Mouse (Mus musculus) central nervous system, embryonic 11.5 days (tissue): ENCODE measurements around the gene Gm3512. TPM values are rescaled to one million over a fixed set of nuclear protein-coding genes. Genes with fewer than 3 reads are reported as not detected.

ENCODE experiments used
- polyA plus RNA-seq: library from polyadenylated mRNA; depleted of rRNA; stranded (reverse); fragments of >200 nt; gene quantifications from 2 replicates; pipeline ENCODE4 v1.2.3, GENCODE M21; 2012; rRNA removed

Gene Gm3512
- 1.5 and 5.7 TPM in 2 replicates for polyA plus RNA-seq

DNA sequence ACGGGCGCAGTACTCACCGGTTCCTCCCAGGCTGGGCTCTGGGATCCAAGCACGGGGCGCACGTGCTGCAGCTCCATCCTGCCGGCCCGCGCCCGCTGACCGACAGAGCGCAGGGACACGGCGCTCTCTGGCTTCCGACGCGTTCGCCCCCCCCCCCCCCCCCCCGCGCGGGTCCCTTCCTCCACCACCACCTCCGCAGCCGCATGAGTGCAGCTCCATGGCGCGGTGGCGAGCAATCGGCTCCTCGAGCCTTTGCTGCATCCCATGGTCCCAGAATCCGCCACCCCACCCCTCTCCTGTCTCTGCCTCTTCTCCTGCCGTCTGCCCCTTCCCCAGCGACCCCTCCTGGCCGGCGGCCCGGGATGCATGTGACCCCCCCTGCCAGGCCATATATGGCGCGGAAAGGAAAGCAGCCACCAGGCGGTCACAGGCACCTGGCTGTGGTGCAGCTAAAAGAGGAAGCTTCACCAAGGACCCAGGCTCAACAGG, at the start of gene Gm3512:
Gm3512 (minus strand) TSS at position 51 of the 489 bp plus-strand sequence.

DNA sequence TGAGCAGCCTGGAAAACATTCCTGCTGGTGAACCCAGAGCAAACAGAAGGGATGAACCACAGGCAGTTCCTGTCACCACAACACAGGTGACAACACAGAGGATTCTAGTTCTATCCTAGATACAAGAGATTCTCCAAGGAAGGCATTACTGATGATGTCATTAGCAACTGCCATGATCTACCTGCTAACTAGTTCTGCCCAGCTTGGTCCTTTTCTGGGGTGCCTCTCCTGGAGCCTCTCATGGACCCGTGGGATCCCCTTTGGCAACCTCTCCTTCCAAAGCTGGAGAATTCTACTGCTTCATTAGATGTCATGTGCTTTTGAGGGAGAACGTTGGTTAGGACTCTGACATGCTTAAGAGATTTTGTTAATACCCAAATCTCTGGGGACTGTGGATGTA, 20.1 kb upstream of the Gm3512 start, which contains the start of gene Gm16434:
Gm16434 (minus strand) TSS at position 101 of the 400 bp plus-strand sequence.

DNA sequence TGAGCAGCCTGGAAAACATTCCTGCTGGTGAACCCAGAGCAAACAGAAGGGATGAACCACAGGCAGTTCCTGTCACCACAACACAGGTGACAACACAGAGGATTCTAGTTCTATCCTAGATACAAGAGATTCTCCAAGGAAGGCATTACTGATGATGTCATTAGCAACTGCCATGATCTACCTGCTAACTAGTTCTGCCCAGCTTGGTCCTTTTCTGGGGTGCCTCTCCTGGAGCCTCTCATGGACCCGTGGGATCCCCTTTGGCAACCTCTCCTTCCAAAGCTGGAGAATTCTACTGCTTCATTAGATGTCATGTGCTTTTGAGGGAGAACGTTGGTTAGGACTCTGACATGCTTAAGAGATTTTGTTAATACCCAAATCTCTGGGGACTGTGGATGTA, 49.0 kb downstream of the Gm3512 start, which contains the start of gene Gm6676:
Gm6676 (minus strand) TSS at position 101 of the 400 bp plus-strand sequence.

Other genes starting within 250 kb of the Gm3512 start
- not detected in 2 replicates for gene Gm6356, start 200.7 kb downstream of the Gm3512 start, polyA plus RNA-seq
- gene Gm10406, start 147.1 kb downstream of the Gm3512 start, polyA plus RNA-seq, result 2.4 and 4.5 TPM in 2 replicates
- gene Gm3685, start 129.6 kb downstream of the Gm3512 start, polyA plus RNA-seq, result 0.11 and 0.20 TPM in 2 replicates
- gene Gm3696, start 73.9 kb downstream of the Gm3512 start, polyA plus RNA-seq, result 2.4 and 7.7 TPM in 2 replicates
- gene Gm6676, start 49.1 kb downstream of the Gm3512 start, polyA plus RNA-seq, result 0.05 TPM in 1 of 2 replicates, not detected in the other
- 0.05 TPM in 1 of 2 replicates, not detected in the other for gene Gm16434, start 20.0 kb upstream of the Gm3512 start, polyA plus RNA-seq
- not detected in 2 replicates for gene Gm3727, start 90.2 kb upstream of the Gm3512 start, polyA plus RNA-seq
- gene Gm3739, start 140.5 kb upstream of the Gm3512 start, polyA plus RNA-seq, result 1.6 and 4.3 TPM in 2 replicates
- not detected in 2 replicates for gene Gm5797, start 157.9 kb upstream of the Gm3512 start, polyA plus RNA-seq
- not detected in 2 replicates for gene Gm8374, start 190.6 kb upstream of the Gm3512 start, polyA plus RNA-seq